8 mouse cellular contexts compared by ENCODE assay signal in genomic region chr1:191820951-191821325, GRCm38 (mm10). TPM values are rescaled to one million over a fixed set of nuclear protein-coding genes. Genes with fewer than 3 reads are reported as not detected.
DNase-seq lines count a peak whose midpoint lies in the region; ATAC-seq and TF ChIP-seq lines count a peak whose summit lies in the region.

No protein-coding gene starts in this region.

- peak overlapping the region; percentile 46; the same call in 1 of the 2 replicates for H3K9ac ChIP-seq in embryonic facial prominence, embryonic 12.5 days
- H3K9ac ChIP-seq in intestine, postnatal 0 days (ENCODE audit: low read depth, low read length), result 0 out of 2 replicates have a peak overlapping the region, but pooled peaks have one; percentile 70
- peak overlapping the region; percentile 68 for H3K9ac ChIP-seq in neural tube, embryonic 13.5 days

- no peak for DNase-seq in layer of hippocampus, adult 2 months (ENCODE audit: low spot score in 2 of 2)
- no peak for DNase-seq in layer of hippocampus, postnatal 25 days (ENCODE audit: extremely low spot score in 1 of 2, low spot score in 1 of 2)
- no peak for DNase-seq in left cerebral cortex, adult 18-20 months (ENCODE audit: low spot score in 2 of 2)
- no peak for DNase-seq in right cerebral cortex, postnatal 14 days
- DNase-seq in layer of hippocampus, postnatal 10 days (ENCODE audit: low spot score in 2 of 2), result no peak

- H3K36me3 ChIP-seq in embryonic facial prominence, embryonic 12.5 days, result peaks cover 14% of the 10 kb centered on the region
- H3K36me3 ChIP-seq in intestine, postnatal 0 days (ENCODE audit: control insufficient read depth, insufficient read depth), result peaks cover 18% of the 10 kb centered on the region
- no peaks in the 10 kb centered on the region for H3K36me3 ChIP-seq in neural tube, embryonic 13.5 days

- WGBS in embryonic facial prominence, embryonic 12.5 days, result 5% methylated on average over 15 of the region's 15 CpGs
- WGBS in intestine, postnatal 0 days, result 4% methylated on average over 15 of the region's 15 CpGs
- 5% methylated on average over 15 of the region's 15 CpGs for WGBS in neural tube, embryonic 13.5 days

- H3K27ac ChIP-seq in layer of hippocampus, adult 2 months, result peak overlapping the region; percentile 77
- H3K27ac ChIP-seq in embryonic facial prominence, embryonic 12.5 days, result no peak overlapping the region
- no peak overlapping the region for H3K27ac ChIP-seq in intestine, postnatal 0 days (ENCODE audit: low read depth, low read length)
- no peak overlapping the region; the same call in 1 of the 2 replicates for H3K27ac ChIP-seq in neural tube, embryonic 13.5 days (replicated peaks)

- no peak for TF ChIP-seq CTCF in layer of hippocampus, adult 2 months (conservative IDR thresholded peaks at IDR 0.05)
- TF ChIP-seq CTCF in intestine, postnatal 0 days (IDR thresholded peaks at IDR 0.05; ENCODE audit: low read depth), result no peak

- H3K4me1 ChIP-seq in embryonic facial prominence, embryonic 12.5 days, result 0 out of 2 replicates have a peak, but pooled peaks cover 8% of the 10 kb centered on the region
- H3K4me1 ChIP-seq in intestine, postnatal 0 days (replicated peaks; ENCODE audit: control insufficient read depth, insufficient read depth, low read length), result no peaks in the 10 kb centered on the region
- H3K4me1 ChIP-seq in neural tube, embryonic 13.5 days (replicated peaks), result peaks cover 21% of the 10 kb centered on the region

- peak overlapping the region; percentile 78 for H3K4me2 ChIP-seq in embryonic facial prominence, embryonic 12.5 days (replicated peaks)
- peak overlapping the region; percentile 99 for H3K4me2 ChIP-seq in intestine, postnatal 0 days (replicated peaks; ENCODE audit: low read depth)
- peak overlapping the region; percentile 94 for H3K4me2 ChIP-seq in neural tube, embryonic 13.5 days

- H3K9me3 ChIP-seq in embryonic facial prominence, embryonic 12.5 days, result no peaks in the 10 kb centered on the region
- H3K9me3 ChIP-seq in intestine, postnatal 0 days (ENCODE audit: control insufficient read depth), result no peaks in the 10 kb centered on the region
- H3K9me3 ChIP-seq in neural tube, embryonic 13.5 days, result no peaks in the 10 kb centered on the region

- no peaks in the 10 kb centered on the region for H3K27me3 ChIP-seq in embryonic facial prominence, embryonic 12.5 days
- no peaks in the 10 kb centered on the region for H3K27me3 ChIP-seq in intestine, postnatal 0 days (replicated peaks; ENCODE audit: control insufficient read depth, insufficient read depth, low read length)
- H3K27me3 ChIP-seq in neural tube, embryonic 13.5 days, result no peaks in the 10 kb centered on the region

- H3K4me3 ChIP-seq in layer of hippocampus, adult 2 months, result peak overlapping the region; percentile 85
- peak overlapping the region; percentile 94 for H3K4me3 ChIP-seq in embryonic facial prominence, embryonic 12.5 days
- peak overlapping the region; percentile 84 for H3K4me3 ChIP-seq in intestine, postnatal 0 days (ENCODE audit: low read depth, low read length)
- peak overlapping the region; percentile 77 for H3K4me3 ChIP-seq in neural tube, embryonic 13.5 days

- ATAC-seq in embryonic facial prominence, embryonic 12.5 days (ENCODE audit: insufficient number of reproducible peaks, insufficient read depth, low FRiP score, low TSS enrichment), result peak; percentile 17
- ATAC-seq in intestine, postnatal 0 days, result peak; percentile 12; the same call in 1 of the 2 replicates
- ATAC-seq in neural tube, embryonic 13.5 days (ENCODE audit: low read depth), result peak; percentile 49

RNA-seq across cellular contexts. Expression of gene Nek2, which starts 0.3 kb away (rescaled TPM):
- 1 to 10 TPM; 1.0 to 1.3 TPM for total RNA-seq in layer of hippocampus, adult 2 months (2021)
- total RNA-seq in layer of hippocampus, postnatal 25 days (2021), result 1 to 10 TPM; 1.0 to 1.1 TPM
- 36.7 and 40.5 TPM in 2 replicates for polyA plus RNA-seq in embryonic facial prominence, embryonic 12.5 days (2016; fragmentation: Nextera tagmentation; extraction: Ambion mirVana)
- 10.7 and 11.9 TPM in 2 replicates for polyA plus RNA-seq in intestine, postnatal 0 days (2015; fragmentation: Nextera tagmentation; extraction: Ambion mirVana)
- 6.0 and 9.1 TPM in 2 replicates for polyA plus RNA-seq in neural tube, embryonic 13.5 days (2015; fragmentation: Nextera tagmentation; extraction: Ambion mirVana)
- total RNA-seq in left cerebral cortex, adult 18-20 months (2021), result 1 to 10 TPM; 1.4 to 1.6 TPM
- 1 to 10 TPM; 3.5 to 4.1 TPM for total RNA-seq in layer of hippocampus, postnatal 10 days (2021)
